Mouse (Mus musculus) cerebellum, adult 18-20 months (tissue): ENCODE data around the gene Lilr4b.
"Not testable (repeated sequence)": the region's sequence is repeated elsewhere in the genome, so short reads cannot be mapped to it uniquely, and the experiment has no call there.

Experiments
- DNase-seq, 2 experiments: peaks; one replicate each; pipeline ENCODE4 v3.0.0; 2021

The Lilr4b gene

DNA sequence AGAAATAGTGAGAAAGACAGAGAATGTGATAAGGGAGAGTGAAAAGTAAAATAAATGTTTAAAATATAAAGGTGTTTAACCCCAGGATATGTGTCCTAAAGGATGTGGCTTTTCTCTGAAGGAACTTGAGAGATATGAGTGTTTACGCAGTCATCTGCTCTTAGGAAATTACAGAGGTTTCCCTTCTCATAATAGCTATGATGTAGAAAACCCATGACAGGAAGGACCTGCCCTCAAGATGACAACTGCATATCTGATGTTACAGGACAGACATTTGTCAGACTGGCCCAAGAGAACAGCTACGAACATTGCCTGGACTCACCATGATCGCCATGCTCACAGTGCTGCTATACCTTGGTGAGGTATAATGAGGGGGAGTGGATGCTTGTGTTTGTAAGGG, at the start of gene Lilr4b, which contains the start of gene Gm49339:
Gene Lilr4b (plus strand): TSS at position 236 of the 400 bp plus-strand sequence.
Gene Gm49339 (plus strand): TSS at position 216 of the 400 bp plus-strand sequence.
- DNase-seq: not testable (repeated sequence)

DNA sequence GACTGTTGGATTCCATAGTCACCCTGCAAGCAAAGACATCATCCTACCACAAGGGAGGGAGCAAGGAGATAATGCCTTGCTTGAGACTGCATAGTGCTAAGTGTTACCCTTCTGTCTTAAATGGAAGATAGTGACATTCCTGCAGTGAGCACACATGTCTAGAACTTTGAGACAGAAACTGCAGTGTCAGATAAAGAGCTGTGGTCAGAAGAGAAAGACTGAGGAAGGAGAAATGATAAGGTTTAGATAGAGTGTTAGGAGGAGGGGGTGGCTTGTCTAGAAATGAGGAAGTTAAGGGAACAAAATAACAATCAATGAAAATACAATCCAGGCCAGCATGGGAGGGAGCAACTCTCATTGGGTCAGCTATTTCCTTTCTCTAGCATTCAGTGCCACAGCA, 47.5 kb upstream of the Lilr4b start:
- no peak for DNase-seq

DNA sequence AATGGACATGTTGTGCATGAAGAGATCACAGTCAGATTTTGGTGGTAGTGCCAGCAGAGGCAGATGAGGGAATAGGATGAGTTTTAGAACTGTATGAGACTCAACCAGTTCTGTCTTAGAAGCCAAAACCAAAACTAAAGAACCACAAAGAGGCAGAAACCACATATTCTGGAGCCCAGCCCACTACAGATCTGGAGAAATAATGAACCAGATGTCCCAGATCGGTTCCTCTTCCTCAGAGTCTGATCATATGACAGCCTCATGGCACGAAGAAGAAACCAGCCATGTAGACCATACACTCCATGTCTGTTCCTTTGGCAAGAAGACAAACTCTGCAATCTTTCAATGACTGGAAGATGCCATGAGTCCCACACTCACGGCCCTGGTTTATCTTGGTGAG, 44.7 kb upstream of the Lilr4b start:
- no peak for DNase-seq

DNA sequence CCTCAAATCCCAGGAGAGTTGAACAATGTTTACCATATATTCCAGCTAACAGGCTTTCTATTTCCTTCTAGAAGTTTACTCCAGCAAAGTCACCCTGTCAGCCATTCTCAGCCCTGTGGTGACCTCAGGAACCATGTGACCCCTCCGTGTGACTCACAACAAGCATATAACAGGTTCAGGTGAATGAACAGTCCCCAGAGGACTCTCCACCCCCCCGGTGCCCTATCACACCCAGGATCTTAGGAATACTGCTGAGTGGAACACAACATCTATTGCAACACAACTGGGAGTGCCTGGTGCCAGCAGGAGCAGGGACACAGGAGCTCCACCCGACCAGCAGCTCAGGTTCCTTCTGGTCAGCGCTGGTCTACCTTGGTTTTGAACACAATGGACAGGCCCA, 28.8 kb upstream of the Lilr4b start:
- no peak for DNase-seq

DNA sequence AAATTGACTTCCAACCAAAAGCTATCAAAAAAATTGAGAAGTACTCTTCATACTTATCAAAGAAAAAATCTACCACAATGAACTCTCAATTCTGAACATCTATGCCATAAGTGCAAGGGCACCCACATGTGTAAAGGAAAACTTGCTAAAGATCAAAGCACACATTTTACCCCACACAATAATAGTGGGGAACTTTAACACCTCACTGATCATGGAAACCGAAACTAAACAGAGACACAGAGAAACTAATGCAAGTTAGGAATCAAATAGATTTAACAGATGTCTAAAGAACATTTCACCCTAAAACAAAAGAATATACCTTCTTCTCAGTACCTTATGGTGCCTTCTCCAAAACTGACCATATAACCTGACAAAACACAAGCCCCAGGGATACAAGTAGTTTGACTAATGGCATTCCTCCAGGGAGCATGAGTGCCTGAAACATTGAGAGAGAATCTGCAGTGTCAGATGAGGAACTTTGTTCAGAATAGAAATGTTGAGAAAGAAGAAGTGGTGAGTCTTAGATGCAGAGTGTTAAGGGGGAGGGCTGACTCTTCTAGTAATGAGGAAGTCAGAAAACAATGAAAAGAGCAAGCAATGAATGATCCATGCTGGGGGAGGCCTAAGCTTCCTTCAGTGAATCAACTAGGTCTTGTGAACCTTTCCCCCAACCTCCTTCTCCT, 26.7 kb upstream of the Lilr4b start:
- DNase-seq: no peak

DNA sequence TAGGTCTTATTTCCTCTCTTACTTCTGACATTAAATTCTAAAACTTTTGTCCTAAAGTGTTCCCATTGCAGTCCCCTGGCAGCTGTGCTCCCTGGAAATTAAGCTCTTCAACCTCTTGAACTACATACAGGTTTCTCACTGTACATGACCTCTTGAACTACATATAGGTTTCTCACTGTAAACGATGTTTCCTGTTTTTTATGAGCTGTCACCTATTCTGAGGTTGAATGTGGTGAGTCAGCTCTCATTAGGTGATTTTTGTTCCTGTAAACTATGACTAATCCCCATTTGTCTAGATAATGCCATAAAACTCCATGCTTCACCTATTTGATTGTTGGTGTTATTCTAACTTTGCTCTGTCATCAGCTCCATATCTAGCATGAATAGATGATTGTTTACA, 26.1 kb upstream of the Lilr4b start:
- no peak for DNase-seq

DNA sequence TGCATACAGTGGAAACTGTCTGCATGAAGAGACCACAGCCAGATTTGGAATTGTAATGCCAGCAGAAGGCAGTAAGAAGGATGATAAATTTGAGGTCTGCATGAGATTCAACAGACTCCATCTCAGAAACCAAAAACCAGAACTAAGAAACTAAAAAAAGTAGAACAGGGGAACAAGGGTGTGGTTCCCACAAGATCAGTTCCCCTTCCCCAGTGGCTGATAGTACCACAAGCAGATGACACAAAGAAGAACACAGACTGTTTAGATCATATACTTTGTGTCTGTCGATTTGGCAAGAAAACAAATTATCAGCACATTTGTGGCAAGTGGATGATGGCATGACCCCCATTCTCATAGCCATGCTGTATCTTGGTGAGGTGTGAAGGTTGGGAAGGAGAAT, 24.7 kb upstream of the Lilr4b start:
- DNase-seq: no peak

DNA sequence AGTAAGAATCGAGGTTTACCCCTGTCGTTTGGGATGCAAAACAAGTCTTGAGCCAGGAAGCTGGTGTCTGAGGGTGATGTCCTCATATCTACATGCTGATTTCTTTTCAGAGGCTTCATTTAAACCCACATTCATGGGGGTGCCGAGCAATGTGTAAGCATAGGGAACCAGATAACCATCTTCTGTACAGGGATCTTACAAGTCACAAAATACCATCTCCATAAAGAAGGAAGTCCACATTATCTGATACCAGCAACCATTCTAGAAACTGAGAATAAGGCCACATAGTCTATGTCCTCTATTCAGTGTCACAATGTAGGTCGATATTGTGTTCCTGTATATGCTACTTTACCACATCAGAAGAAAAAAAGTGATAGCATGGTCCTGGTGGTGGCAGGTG, 24.1 kb upstream of the Lilr4b start:
- DNase-seq: no peak

DNA sequence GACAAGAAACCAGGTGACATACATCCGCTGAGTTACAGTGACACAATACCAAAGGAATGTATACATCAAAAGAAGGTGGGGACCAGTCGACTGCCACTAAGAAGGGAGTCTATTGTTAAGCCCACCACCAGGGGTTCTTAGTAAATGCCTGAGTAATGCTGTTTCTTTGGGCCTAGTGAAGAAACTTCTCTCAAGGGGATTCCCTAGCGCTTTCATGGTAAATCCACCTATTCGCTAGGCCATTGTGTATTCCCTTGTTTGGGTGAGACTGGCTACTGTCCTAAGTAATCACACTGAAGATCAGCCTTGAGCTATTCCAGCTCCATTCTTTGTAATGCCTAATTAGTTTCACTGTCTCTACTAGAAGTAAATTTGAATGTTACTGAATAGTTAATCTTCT, 16.6 kb upstream of the Lilr4b start:
- not testable (repeated sequence) for DNase-seq

DNA sequence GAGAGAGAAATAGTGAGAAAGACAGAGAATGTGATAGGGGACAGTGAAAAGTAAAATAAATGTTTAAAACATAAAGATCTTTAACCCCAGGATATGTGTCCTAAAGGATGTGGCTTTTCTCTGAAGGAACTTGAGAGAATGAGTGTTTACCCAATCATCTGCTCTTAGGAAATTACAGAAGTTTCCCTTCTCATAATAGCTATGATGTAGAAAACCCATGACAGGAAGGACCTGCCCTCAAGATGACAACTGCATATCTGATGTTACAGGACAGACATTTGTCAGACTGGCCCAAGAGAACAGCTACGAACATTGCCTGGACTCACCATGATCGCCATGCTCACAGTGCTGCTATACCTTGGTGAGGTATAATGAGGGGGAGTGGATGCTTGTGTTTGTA, 10.3 kb downstream of the Lilr4b start, which contains the start of gene Lilrb4a:
Gene Lilrb4a (plus strand): TSS at position 266 of the 400 bp plus-strand sequence.
- DNase-seq: not testable (repeated sequence)

DNA sequence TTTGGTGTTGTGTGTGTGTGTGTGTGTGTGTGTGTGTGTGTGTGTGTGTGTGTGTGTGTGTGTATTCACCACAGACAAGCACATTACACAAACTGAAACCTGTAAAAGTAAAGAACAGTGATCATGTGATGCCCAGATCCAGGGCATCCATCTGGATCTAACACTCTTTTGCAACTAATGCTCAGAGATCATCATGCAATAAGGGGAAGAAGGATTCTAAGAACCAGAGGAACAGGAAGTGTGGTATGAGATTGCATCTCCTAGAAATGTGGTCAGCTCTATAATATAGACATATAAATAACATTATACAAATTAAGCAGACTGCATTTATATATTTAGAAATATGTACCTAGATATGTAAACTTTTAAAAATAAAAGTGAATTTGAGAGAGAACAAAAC, 39.6 kb downstream of the Lilr4b start:
- no peak for DNase-seq

DNA sequence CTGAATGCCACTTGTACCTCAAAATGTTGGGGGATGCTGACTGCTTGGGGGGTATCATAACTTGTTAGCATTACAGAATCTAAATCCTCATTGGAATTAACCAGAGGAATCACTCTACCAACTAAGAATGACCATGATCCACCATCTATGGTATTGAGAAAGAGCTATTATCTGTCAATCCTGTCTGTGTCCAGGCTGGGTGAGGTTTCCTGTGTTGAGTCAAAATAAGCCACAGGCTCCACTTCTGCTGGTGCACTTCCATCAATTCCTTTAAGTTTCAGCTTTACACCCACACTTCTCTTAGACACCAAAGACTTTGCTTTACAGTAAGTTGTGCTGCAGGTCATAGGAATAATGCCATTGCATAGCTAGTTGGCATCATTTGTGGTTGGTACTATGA, 41.0 kb downstream of the Lilr4b start:
- DNase-seq: no peak

DNA sequence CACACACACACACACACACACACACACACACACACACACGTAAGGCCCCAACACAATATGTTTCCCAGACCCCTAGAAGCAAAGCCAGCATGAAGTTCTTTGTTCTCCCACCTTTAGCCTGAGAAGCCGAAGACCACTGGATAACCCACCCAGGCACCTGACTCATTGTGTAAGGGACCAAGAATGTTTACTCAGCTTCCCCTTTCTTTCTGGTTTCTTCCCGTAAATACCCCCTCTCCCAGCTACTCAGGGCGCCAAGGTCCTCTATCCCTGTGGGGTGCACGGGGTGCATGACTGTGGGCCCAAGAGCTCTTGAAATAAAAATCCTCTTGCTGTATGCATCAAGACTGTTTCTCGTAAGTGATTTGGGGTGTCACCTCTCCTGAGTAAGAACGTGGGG, 45.7 kb downstream of the Lilr4b start:
- no peak for DNase-seq

DNA sequence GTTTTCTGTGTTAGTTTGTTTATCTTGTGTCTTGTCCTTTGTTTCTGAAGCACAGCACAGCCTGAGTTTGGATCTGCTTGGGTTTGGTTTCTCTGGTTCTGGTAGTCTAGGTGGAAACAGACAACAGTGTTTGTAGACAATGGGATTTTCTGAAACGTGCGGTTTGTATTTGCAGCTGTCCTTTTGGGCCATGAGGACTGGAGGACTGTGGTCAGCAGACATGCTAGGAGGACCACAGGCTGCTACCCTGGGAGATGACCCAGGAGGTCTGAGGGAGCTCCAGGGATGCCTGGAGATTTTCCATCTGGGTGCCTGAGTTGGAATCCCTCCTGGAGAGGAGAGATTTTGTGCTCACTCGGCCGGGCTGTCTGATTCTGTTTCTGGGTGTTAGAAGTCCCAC, 46.2 kb downstream of the Lilr4b start:
- no peak for DNase-seq

DNA sequence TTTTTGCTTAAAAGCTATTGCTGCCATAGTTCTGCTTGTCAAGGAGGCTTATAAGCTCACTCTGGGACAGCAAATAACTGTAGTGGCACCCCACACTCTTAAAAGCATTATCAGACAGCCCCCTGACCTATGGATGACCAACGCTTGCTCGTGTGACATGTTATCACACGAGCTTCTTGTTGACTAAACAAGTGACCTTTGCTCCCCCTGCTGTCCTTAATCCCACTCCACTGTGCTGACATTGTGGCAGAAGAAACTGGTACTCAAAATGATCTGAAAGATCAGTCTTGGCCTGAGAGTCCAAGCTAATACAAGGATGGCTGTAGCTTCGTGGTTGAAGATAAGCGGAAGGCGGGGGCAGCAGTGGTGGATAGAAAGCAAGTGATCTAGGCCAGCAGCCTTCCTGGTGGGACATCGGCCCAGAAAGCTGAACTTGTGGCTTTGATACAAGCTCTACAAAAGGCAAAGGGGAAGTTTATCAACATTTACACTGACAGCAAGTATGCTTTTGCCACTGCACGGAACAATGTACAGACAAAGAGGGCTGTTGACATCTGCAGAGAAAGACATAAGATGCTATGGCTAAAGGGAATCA, 48.5 kb downstream of the Lilr4b start:
- no peak for DNase-seq

DNA sequence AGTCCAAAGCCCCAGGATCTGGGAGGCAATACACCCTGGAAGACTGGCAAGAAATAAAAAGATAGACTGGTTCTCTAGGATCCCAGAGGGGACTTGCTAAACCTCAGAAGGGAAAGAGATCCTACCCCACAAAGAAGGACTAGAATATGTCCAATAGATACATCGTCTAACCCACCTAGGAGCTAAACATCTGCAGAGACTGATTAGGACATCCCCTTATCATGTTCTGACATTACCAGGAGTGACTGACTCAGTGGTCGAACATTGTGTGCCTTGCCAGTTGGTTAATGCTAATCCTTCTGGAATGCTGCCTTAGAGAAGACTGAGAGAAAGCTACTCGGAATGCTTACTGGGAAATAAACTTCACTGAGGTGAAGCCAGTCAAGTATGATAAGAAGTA, 49.1 kb downstream of the Lilr4b start:
- no peak for DNase-seq

DNA sequence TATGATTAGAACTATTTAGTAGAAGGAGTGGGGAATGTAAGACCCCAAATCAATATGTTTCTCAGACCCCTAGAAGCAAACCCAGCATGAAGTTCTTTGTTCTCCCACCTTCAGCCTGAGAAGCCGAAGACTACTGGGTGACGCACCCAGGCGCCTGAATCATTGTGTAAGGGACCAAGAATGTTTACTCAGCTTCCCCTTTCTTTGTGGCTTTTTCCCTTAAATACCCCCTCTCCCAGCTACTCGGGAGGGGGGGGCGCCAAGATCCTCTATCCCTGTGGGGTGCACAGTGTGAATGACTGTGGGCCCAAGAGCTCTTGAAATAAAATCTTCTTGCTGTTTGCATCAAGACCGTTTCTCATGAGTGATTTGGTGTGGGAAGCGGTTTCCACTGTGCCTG, 50.4 kb downstream of the Lilr4b start:
- DNase-seq: no peak
